Mouse (Mus musculus) CH12.LX (cell line): ENCODE measurements around the gene Comt. TPM values are rescaled to one million over a fixed set of nuclear protein-coding genes. Genes with fewer than 3 reads are reported as not detected.

ENCODE experiments used
- DNase-seq: peaks from one replicate; pipeline ENCODE4 v3.0.0-alpha.2; 2013; ENCODE audit errors: extremely low read depth
- H3K27ac ChIP-seq: 2 replicates; pipeline ENCODE4 v1.5.1; 2012; ENCODE audit warnings: low read depth, mild to moderate bottlenecking, control low read depth, moderate library complexity; ENCODE audit not compliant: insufficient read depth
- H3K27me3 ChIP-seq: replicated peaks from 2 replicates; pipeline ENCODE3; 2012; ENCODE audit warnings: inconsistent platforms
- H3K36me3 ChIP-seq, 2 experiments: replicated peaks in 1 of 2; 2 replicates each; pipeline versions ENCODE3 to v1.6.1; 2012; ENCODE audit warnings: inconsistent platforms in 1 of 2, low read length in 1 of 2, mild to moderate bottlenecking in 1 of 2, mixed read lengths in 1 of 2, moderate library complexity in 1 of 2; ENCODE audit not compliant: control insufficient read depth in 1 of 2, insufficient read depth in 1 of 2
- H3K4me1 ChIP-seq, 2 experiments: 2 replicates each; pipeline ENCODE4 v1.6.1; 2012; ENCODE audit warnings: inconsistent platforms in 1 of 2, moderate library complexity in 1 of 2; ENCODE audit not compliant: insufficient read depth in 2 of 2, control insufficient read depth in 1 of 2
- H3K4me2 ChIP-seq: 2 replicates; pipeline ENCODE4 v1.6.1; 2012; ENCODE audit warnings: low read depth, mild to moderate bottlenecking, control low read depth; ENCODE audit not compliant: poor library complexity, insufficient read depth, severe bottlenecking
- H3K4me3 ChIP-seq, 3 experiments: fragments of 150-350 bp in 1 of 3; sonication (generic) in 1 of 3; replicated peaks in 1 of 3; 2 replicates each; pipeline versions ENCODE3 to v1.5.1; 2011 to 2012; ENCODE audit warnings: low read depth in 2 of 3, low read length in 2 of 3, mild to moderate bottlenecking in 2 of 3, moderate library complexity in 2 of 3, control low read depth in 1 of 3, improper control_type of control experiment in 1 of 3, inconsistent platforms in 1 of 3, mixed read lengths in 1 of 3; ENCODE audit not compliant: poor library complexity in 1 of 3
- H3K79me2 ChIP-seq: replicated peaks from 2 replicates; pipeline ENCODE4 v1.6.1; 2012; ENCODE audit warnings: mild to moderate bottlenecking, moderate library complexity; ENCODE audit not compliant: control insufficient read depth, poor library complexity, insufficient read depth, severe bottlenecking; ENCODE audit errors: extremely low read depth
- H3K9ac ChIP-seq: 2 replicates; pipeline ENCODE4 v1.6.1; 2012; ENCODE audit warnings: low read depth, mild to moderate bottlenecking, control low read depth, moderate library complexity; ENCODE audit not compliant: insufficient read depth
- H3K9me3 ChIP-seq: replicated peaks from 2 replicates; pipeline ENCODE3; 2012; ENCODE audit warnings: low read length, inconsistent platforms, mixed read lengths
- BHLHE40 ChIP-seq: IDR thresholded peaks from 2 replicates; pipeline ENCODE4 v1.6.1; 2011; ENCODE audit warnings: mild to moderate bottlenecking, low read depth, low read length, improper control_type of control experiment
- CHD1 ChIP-seq: IDR thresholded peaks from 2 replicates; pipeline ENCODE4 v1.6.1; 2012; ENCODE audit warnings: low read depth, low read length, improper control_type of control experiment, inconsistent platforms
- CTCF ChIP-seq, 2 experiments: IDR thresholded peaks in 1 of 2; conservative IDR thresholded peaks in 1 of 2; 2 replicates each; pipeline ENCODE4 v1.5.1; 2011 to 2012; ENCODE audit warnings: low read depth in 2 of 2, low read length in 2 of 2, improper control_type of control experiment in 1 of 2, inconsistent platforms in 1 of 2, mild to moderate bottlenecking in 1 of 2, moderate library complexity in 1 of 2
- ELF1 ChIP-seq: IDR thresholded peaks from 2 replicates; pipeline ENCODE4 v1.6.1; 2014; ENCODE audit warnings: low read depth, mild to moderate bottlenecking, inconsistent platforms, low read length, improper control_type of control experiment
- ETS1 ChIP-seq: conservative IDR thresholded peaks from 2 replicates; pipeline ENCODE4 v1.6.1; 2012; ENCODE audit warnings: low read depth, mild to moderate bottlenecking, inconsistent platforms, low read length, improper control_type of control experiment, moderate library complexity
- GABPA ChIP-seq: IDR thresholded peaks from 2 replicates; pipeline ENCODE4 v1.6.1; 2012; ENCODE audit warnings: low read depth, low read length, improper control_type of control experiment, inconsistent platforms; ENCODE audit not compliant: insufficient replicate concordance
- JUN ChIP-seq: IDR thresholded peaks from 2 replicates; pipeline ENCODE4 v1.6.1; 2011; ENCODE audit warnings: low read depth, mild to moderate bottlenecking, low read length, improper control_type of control experiment, moderate library complexity; ENCODE audit not compliant: insufficient read depth
- JUND ChIP-seq: conservative IDR thresholded peaks from 2 replicates; pipeline ENCODE4 v1.6.1; 2011; ENCODE audit warnings: low read depth, low read length, improper control_type of control experiment
- MAFK ChIP-seq: IDR thresholded peaks from 2 replicates; pipeline ENCODE4 v1.6.1; 2011; ENCODE audit warnings: low read length, improper control_type of control experiment; ENCODE audit not compliant: insufficient replicate concordance
- MAX ChIP-seq: IDR thresholded peaks from 2 replicates; pipeline ENCODE4 v1.6.1; 2011; ENCODE audit warnings: low read length, improper control_type of control experiment
- MAZ ChIP-seq: IDR thresholded peaks from 2 replicates; pipeline ENCODE4 v1.6.1; 2012; ENCODE audit warnings: low read depth, mild to moderate bottlenecking, inconsistent platforms, low read length, improper control_type of control experiment, moderate library complexity
- MEF2A ChIP-seq: IDR thresholded peaks from 2 replicates; pipeline ENCODE4 v1.6.1; 2014; ENCODE audit warnings: low read depth, mild to moderate bottlenecking, inconsistent platforms, low read length, improper control_type of control experiment, borderline replicate concordance
- NELFE ChIP-seq: IDR thresholded peaks from 2 replicates; pipeline ENCODE4 v1.6.1; 2011; ENCODE audit warnings: low read depth, low read length, improper control_type of control experiment
- NRF1 ChIP-seq: IDR thresholded peaks from 2 replicates; pipeline ENCODE4 v1.6.1; 2014; ENCODE audit warnings: low read depth, mild to moderate bottlenecking, inconsistent platforms, low read length, improper control_type of control experiment, moderate library complexity
- POLR2A ChIP-seq: IDR thresholded peaks from 2 replicates; pipeline ENCODE4 v1.6.1; 2011; ENCODE audit warnings: low read depth, mild to moderate bottlenecking, improper control_type of control experiment, low read length
- POLR2AphosphoS2 ChIP-seq: IDR thresholded peaks from 2 replicates; pipeline ENCODE4 v1.6.1; 2011; ENCODE audit warnings: low read depth, low read length, improper control_type of control experiment
- RAD21 ChIP-seq: IDR thresholded peaks from 2 replicates; pipeline ENCODE4 v1.6.1; 2011; ENCODE audit warnings: low read depth, mild to moderate bottlenecking, low read length, improper control_type of control experiment, moderate library complexity
- RCOR1 ChIP-seq: conservative IDR thresholded peaks from 2 replicates; pipeline ENCODE4 v1.6.1; 2012; ENCODE audit warnings: low read depth, mild to moderate bottlenecking, inconsistent platforms, low read length, improper control_type of control experiment
- SIN3A ChIP-seq: IDR thresholded peaks from 2 replicates; pipeline ENCODE4 v1.6.1; 2012; ENCODE audit warnings: low read length, improper control_type of control experiment, inconsistent platforms
- SMC3 ChIP-seq: IDR thresholded peaks from 2 replicates; pipeline ENCODE4 v1.6.1; 2011; ENCODE audit warnings: low read depth, low read length, improper control_type of control experiment
- TCF12 ChIP-seq: IDR thresholded peaks from 2 replicates; pipeline ENCODE4 v1.6.1; 2014; ENCODE audit warnings: low read depth, mild to moderate bottlenecking, inconsistent platforms, low read length, improper control_type of control experiment
- UBTF ChIP-seq: IDR thresholded peaks from 2 replicates; pipeline ENCODE4 v1.6.1; 2012; ENCODE audit warnings: low read depth, mild to moderate bottlenecking, inconsistent platforms, low read length, improper control_type of control experiment, moderate library complexity
- USF2 ChIP-seq: conservative IDR thresholded peaks from 2 replicates; pipeline ENCODE4 v1.6.1; 2011; ENCODE audit warnings: low read depth, low read length, improper control_type of control experiment
- ZC3H11A ChIP-seq: IDR thresholded peaks from 2 replicates; pipeline ENCODE4 v1.6.1; 2012; ENCODE audit warnings: low read depth, mild to moderate bottlenecking, inconsistent platforms, low read length, improper control_type of control experiment
- ZKSCAN1 ChIP-seq: IDR thresholded peaks from 2 replicates; pipeline ENCODE4 v1.6.1; 2012; ENCODE audit warnings: low read depth, inconsistent platforms, low read length, improper control_type of control experiment, borderline replicate concordance
- ZNF384 ChIP-seq: IDR thresholded peaks from 2 replicates; pipeline ENCODE4 v1.6.1; 2012; ENCODE audit warnings: low read depth, low read length, improper control_type of control experiment, inconsistent platforms
- dilution Hi-C: fragments of 300-500 bp; cut with MboI; formaldehyde crosslinking; loops from 2 replicates; pipeline ENCODE4 v1.14.3; 2020; ENCODE audit warnings: low sequenced_read_pairs; ENCODE audit not compliant: extremely low pct_unique_long_range_greater_than_20kb, extremely low pct_ligation_motif_present
- in situ Hi-C: fragments of 300-500 bp; cut with MboI; formaldehyde crosslinking; loops from 3 replicates; pipeline ENCODE4 v1.14.3; 2019; ENCODE audit warnings: low sequenced_read_pairs, low pct_ligation_motif_present, low pct_unique_long_range_greater_than_20kb, mixed read lengths
- polyA plus RNA-seq: library from polyadenylated mRNA; unstranded; fragments of >175 nt; gene quantifications from 2 replicates; pipeline ENCODE4 v1.2.1, GENCODE M21; 2012; ENCODE audit warnings: low read depth; ENCODE audit not compliant: insufficient read length
- total RNA-seq, 2 experiments: library from RNA; depleted of rRNA; stranded (reverse); fragments of 300-350 nt in 1 of 2; fragments of >200 nt in 1 of 2; gene quantifications; 2 replicates each; pipeline ENCODE4 v1.2.3; 2012 to 2014

Comt gene
- total and polyA plus RNA-seq, 3 experiments = 74.0 to 91.6 (median 84.8) TPM

- H3K4me2 ChIP-seq = no peak overlapping the region
- no peak for TF ChIP-seq SIN3A
- TF ChIP-seq CHD1 = no peak
- TF ChIP-seq ETS1 = no peak
- no peak for TF ChIP-seq CTCF (conservative IDR thresholded peaks at IDR 0.05 in 1 of 2, IDR thresholded peaks at IDR 0.05 in 1 of 2; ENCODE audit: low read depth in 2 of 2, low read length in 2 of 2)
- TF ChIP-seq MAFK = no peak
- TF ChIP-seq MAX = no peak
- TF ChIP-seq UBTF = no peak
- no peak for TF ChIP-seq POLR2AphosphoS2
- no peak for TF ChIP-seq USF2
- no peak for TF ChIP-seq MAZ
- no peak for TF ChIP-seq RCOR1
- TF ChIP-seq POLR2A = no peak
- TF ChIP-seq ZC3H11A = no peak
- TF ChIP-seq TCF12 = no peak
- peaks cover 4% of the 10 kb centered on the region for H3K27me3 ChIP-seq
- no peaks in the 10 kb centered on the region for H3K36me3 ChIP-seq
- dilution Hi-C loops = no loop called here
- no peak overlapping the region for H3K27ac ChIP-seq
- H3K9ac ChIP-seq = no peak overlapping the region
- in situ Hi-C loops = no loop called here
- no peak overlapping the region for H3K4me3 ChIP-seq
- peaks cover 2 to 5% of the 10 kb centered on the region in 2 experiments; a peak in 1 of 4 replicates for H3K4me1 ChIP-seq
- no peaks in the 10 kb centered on the region for H3K9me3 ChIP-seq
- DNase-seq = no peak
- H3K79me2 ChIP-seq = no peaks in the 10 kb centered on the region
Observed at GRCm38 (mm10) chr16:18384211-18384610, 42.4 kb downstream of the Comt start.

DNA sequence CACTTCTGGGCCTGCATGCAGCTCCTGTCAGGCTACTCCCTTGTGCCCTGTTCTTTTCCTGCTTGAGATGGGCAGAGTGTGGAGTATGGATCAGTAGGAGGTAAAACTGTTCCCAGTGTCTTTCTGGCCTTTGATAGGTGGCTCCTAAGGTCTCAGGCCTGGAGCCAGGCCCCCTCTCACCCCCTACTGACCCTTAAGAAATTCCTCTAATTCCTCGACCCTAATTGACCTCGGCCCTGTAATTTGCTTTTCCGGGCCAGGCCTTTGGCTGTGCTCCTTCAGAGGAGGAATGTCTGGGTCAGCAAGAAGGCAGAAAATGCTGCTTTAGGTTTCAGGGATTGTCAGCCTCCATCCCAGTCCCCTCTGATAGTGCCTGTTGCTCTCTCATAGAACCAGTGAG, 42.9 kb downstream of the Comt start:
- Histone ChIP-seq H3K27me3 (peaks cover 4% of the 10 kb centered on the region), H3K27ac (no peak overlapping the region), H3K9me3 (no peaks in the 10 kb centered on the region)
- TF ChIP-seq SIN3A = no peak
- TF ChIP-seq, all 38 proteins: peak for 0
- peaks cover 2 to 5% of the 10 kb centered on the region in 2 experiments; a peak in 1 of 4 replicates for H3K4me1 ChIP-seq
- no peak for DNase-seq
- H3K4me3 ChIP-seq = no peak overlapping the region
- in situ Hi-C loops = no loop called here
- no peak overlapping the region for H3K4me2 ChIP-seq
- dilution Hi-C loops = no loop called here
- no peak overlapping the region for H3K9ac ChIP-seq
- no peaks in the 10 kb centered on the region for H3K36me3 ChIP-seq
- H3K79me2 ChIP-seq = no peaks in the 10 kb centered on the region

DNA sequence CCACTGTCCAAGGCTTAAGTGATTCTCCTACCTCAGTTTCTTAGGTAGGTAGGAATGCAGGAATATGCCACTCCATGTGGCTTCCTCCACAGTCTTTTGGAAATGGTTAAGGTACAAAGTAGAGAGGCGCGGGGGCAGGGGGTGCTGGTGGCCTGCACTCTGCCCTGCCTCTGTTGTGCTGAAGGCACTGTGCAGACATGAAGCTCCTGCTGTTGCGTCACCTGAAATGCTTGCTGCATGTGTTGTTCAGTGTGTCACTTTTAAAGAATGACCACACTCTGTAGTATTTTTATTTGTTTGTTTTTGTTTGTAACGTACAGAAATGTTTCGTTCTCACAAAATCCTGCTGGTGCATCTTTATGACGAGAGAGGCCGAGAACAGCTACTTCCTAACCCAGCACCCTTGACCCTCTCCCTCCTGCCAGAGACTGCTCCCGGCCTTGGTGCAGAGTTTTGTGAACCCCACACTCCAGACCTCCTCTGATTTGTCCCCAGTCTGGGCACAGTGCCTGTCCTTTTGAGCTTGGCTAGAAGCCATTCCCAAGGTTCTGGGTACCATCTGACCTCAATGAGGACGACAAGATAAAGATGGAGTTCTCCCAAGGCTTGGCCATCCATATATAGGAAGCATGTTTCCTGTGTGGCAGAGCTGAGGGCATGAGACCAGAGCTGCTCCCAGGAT, 43.5 kb downstream of the Comt start:
- in situ Hi-C loops = no loop called here
- Histone ChIP-seq H3K9me3 (no peaks in the 10 kb centered on the region), H3K4me1 (peaks cover 2 to 5% of the 10 kb centered on the region in 2 experiments; a peak in 1 of 4 replicates), H3K27me3 (peaks cover 4% of the 10 kb centered on the region), H3K79me2 (no peaks in the 10 kb centered on the region), H3K36me3 (no peaks in the 10 kb centered on the region), H3K27ac (no peak overlapping the region), H3K4me3 (no peak overlapping the region), H3K4me2 (no peak overlapping the region), H3K9ac (no peak overlapping the region)
- TF ChIP-seq NRF1 = no peak
- TF ChIP-seq GABPA = no peak
- no peak for TF ChIP-seq JUND
- TF ChIP-seq SIN3A = no peak
- no peak for TF ChIP-seq NELFE
- no peak for TF ChIP-seq ZNF384
- TF ChIP-seq RAD21 = no peak
- TF ChIP-seq ZKSCAN1 = no peak
- TF ChIP-seq BHLHE40 = no peak
- TF ChIP-seq ELF1 = no peak
- TF ChIP-seq SMC3 = no peak
- no peak for TF ChIP-seq POLR2AphosphoS2
- TF ChIP-seq POLR2A = no peak
- no peak for TF ChIP-seq MEF2A
- no peak for TF ChIP-seq JUN
- DNase-seq = no peak
- dilution Hi-C loops = no loop called here
